Mouse (Mus musculus) liver, embryonic 16.5 days (tissue): ENCODE data around the gene Arhgap44. TPM values are rescaled to one million over a fixed set of nuclear protein-coding genes. Genes with fewer than 3 reads are reported as not detected.

Experiments
- ATAC-seq: fragments of 200-750 bp; cut with Nextera tagmentation; 2 replicates; pipeline ENCODE4 v1.8.0; 2017; ENCODE audit warnings: low read depth, mild to moderate bottlenecking, moderate number of reproducible peaks, moderate library complexity
- H3K27ac ChIP-seq: fragments of 300-500 bp; sonication (generic); 2 replicates; pipeline ENCODE4 v1.5.1; 2014; ENCODE audit warnings: mild to moderate bottlenecking, low read length
- H3K27me3 ChIP-seq: fragments of 300-500 bp; sonication (generic); 2 replicates; pipeline ENCODE4 v1.6.1; 2014; ENCODE audit warnings: low read depth, low read length, mixed read lengths; ENCODE audit not compliant: control insufficient read depth, insufficient read depth
- H3K36me3 ChIP-seq: fragments of 300-500 bp; sonication (generic); 2 replicates; pipeline ENCODE4 v1.6.1; 2014; ENCODE audit warnings: mild to moderate bottlenecking; ENCODE audit not compliant: control insufficient read depth, insufficient read depth
- H3K4me1 ChIP-seq: fragments of 300-500 bp; sonication (generic); 2 replicates; pipeline ENCODE4 v1.6.1; 2014; ENCODE audit warnings: low read depth, low read length, mixed read lengths; ENCODE audit not compliant: control insufficient read depth
- H3K4me2 ChIP-seq: fragments of 300-500 bp; sonication (generic); 2 replicates; pipeline ENCODE4 v1.6.1; 2014; ENCODE audit warnings: low read depth, low read length, mixed read lengths
- H3K4me3 ChIP-seq: fragments of 300-500 bp; sonication (generic); 2 replicates; pipeline ENCODE4 v1.5.1; 2014; ENCODE audit warnings: low read depth, mild to moderate bottlenecking, low read length
- H3K9ac ChIP-seq: fragments of 300-500 bp; sonication (generic); 2 replicates; pipeline ENCODE4 v1.6.1; 2014; ENCODE audit warnings: low read depth, low read length
- H3K9me3 ChIP-seq: fragments of 300-500 bp; sonication (generic); replicated peaks from 2 replicates; pipeline ENCODE4 v1.6.1; 2016; ENCODE audit warnings: low read length; ENCODE audit not compliant: control insufficient read depth
- WGBS: fragments of 180-500 bp; shearing (Covaris S2); extraction: QIAGEN DNeasy Blood & Tissue Kit; methylation state at CpG from one replicate; pipeline ENCODE4 v1.1.7; 2014; ENCODE audit not compliant: insufficient replicate concordance; 5-methylcytosine and 5-hydroxymethylcytosine counted together
- microRNA-seq: library from miRNA; unstranded; fragments of <30 nt; microRNA quantifications from one replicate; pipeline ENCODE4, GENCODE M21; 2016
- polyA plus RNA-seq: library from polyadenylated mRNA; unstranded; fragments of >200 nt; fragmentation: Nextera tagmentation; extraction: Ambion mirVana; gene quantifications from 2 replicates; pipeline ENCODE4 v1.2.1, GENCODE M21; 2015

Gene Arhgap44
- polyA plus RNA-seq, 1 experiment from 2014 or later = 0.85 TPM

DNA sequence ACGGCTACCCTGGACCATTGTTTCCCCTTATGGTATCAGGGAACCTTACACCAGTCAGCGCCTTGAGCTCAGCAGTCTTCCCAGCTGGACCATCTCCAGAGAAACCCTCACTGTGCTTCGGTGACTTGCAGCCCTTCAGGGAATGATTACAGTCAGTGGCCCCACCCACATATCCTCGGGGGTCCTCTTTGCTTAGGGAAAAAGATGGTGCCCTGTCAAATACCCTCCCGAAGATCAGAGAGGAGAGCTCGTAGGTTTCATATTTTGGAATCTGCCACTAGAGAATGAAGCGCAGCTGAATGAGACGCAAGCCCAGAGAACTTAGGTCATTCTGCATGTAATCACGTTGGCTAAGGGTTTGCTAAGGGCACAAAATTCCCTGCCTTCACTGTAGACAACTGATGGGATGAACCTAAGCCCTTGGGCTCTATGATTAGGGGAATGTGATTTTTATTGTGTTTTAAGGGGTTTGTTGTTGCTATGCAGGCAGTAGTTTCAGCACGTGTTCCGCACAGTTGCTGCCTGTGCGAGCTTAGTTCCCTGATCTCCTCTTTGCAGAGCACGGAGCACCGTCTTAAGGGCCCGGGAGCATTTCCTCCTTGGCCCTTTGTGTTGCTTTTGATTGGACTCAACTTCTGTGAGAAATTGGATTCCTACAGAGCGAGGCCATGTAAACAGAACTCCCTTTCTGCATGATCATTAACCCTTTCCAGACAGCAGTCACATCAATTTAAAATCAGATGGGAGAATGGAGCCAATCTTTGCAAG, 205.6 kb downstream of the Arhgap44 start:
- Histone ChIP-seq H3K4me2 (no peak overlapping the region), H3K4me3 (no peak overlapping the region), H3K9ac (no peak overlapping the region), H3K27me3 (peaks cover 6% of the 10 kb centered on the region; the same call in 1 of the 2 replicates), H3K36me3 (no peaks in the 10 kb centered on the region), H3K9me3 (no peaks in the 10 kb centered on the region), H3K27ac (no peak overlapping the region), H3K4me1 (peaks cover 9% of the 10 kb centered on the region)
- no peak for ATAC-seq
- WGBS = 15% methylated on average over 16 of the region's 16 CpGs

Small RNA genes within 50 kb of the gene (microRNA-seq; reads per million reads assigned to microRNA genes)
- not detected for gene Gm25991

Other genes starting within 250 kb of the Arhgap44 start
- gene Elac2, start 183.9 kb downstream of the Arhgap44 start, polyA plus RNA-seq = 12.8 and 13.7 TPM in 2 replicates
- gene 1700086D15Rik, start 3.1 kb downstream of the Arhgap44 start, polyA plus RNA-seq = not detected in 2 replicates
- 0.11 and 0.15 TPM in 2 replicates for gene Myocd, start 107.0 kb upstream of the Arhgap44 start, polyA plus RNA-seq